Mouse (Mus musculus): Measurements from ENCODE around the gene Tspan4. TPM values are rescaled to one million over a fixed set of nuclear protein-coding genes. Genes with fewer than 3 reads are reported as not detected.
A peak's percentile ranks its signal among the peaks of the same experiment; 100 is the strongest.

The Tspan4 gene
- total and polyA plus RNA-seq, 2 experiments, result 66.9 to 135 TPM

DNA sequence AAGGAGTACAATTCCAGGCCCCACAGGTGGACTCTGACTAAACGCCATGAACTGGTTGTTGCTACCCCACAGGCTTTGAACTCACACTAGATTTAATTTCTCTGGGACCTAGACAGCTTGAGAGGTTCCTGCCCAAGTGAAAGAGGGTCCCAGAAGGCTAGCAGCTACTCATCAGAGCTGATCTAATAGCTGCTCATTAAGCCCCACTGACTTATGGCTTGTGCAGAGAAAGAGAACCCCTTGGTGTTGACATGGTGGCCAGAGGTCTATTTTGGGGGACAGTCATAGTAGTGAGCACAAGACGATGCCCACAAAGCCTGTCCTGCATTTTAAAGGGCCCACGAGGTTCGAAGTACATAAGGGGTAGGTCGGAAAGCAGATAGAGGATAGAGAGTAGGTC, 880 bp upstream of the Tspan4 start:
- Histone ChIP-seq H3K4me1 (ENCODE audit: control insufficient read depth, insufficient read depth, low read length) (peaks cover 25% of the 10 kb centered on the region), H3K27me3 (ENCODE audit: control insufficient read depth, insufficient read depth, low read length) (no peaks in the 10 kb centered on the region), H3K36me3 (ENCODE audit: control insufficient read depth, insufficient read depth, low read length) (peaks cover 8% of the 10 kb centered on the region; the same call in 1 of the 2 replicates), H3K79me2 (ENCODE audit: control insufficient read depth, insufficient read depth, low read length) (peaks cover 27% of the 10 kb centered on the region; the same call in 1 of the 2 replicates), H3K27ac (replicated peaks; ENCODE audit: insufficient read depth, low read depth, low read length) (no peak overlapping the region), H3K4me3 (ENCODE audit: insufficient read depth, low read depth, low read length) (peak overlapping the region; percentile 83), H3K9ac (ENCODE audit: low read depth, low read length) (peak overlapping the region; percentile 80)
- TF ChIP-seq POLR2A (IDR thresholded peaks at IDR 0.05; ENCODE audit: extremely low read depth, insufficient read depth, low read length) (no peak), CTCF (IDR thresholded peaks at IDR 0.05; ENCODE audit: low read depth, low read length) (no peak)
- no peak for DNase-seq (ENCODE audit: extremely low read depth, low read depth, low spot score)
- 6% methylated on average over 5 of the region's 5 CpGs for WGBS

DNA sequence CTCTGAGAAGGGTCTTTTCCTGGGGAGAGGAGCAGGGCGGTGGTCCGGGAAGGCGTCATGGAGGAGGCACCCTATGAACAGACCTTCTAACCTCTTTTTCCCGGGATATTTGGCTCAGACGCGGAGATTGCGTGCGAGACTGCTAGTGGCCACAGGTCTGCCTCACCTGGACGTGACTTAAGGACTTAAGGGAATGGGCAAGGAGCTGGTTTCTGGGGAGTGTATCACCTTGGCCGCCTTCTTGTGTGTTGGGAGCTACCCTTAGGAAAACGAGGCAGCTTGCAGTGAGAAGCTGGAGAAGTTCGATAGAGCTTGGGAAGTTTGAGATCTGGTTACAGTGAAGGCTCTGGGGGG, 742 bp downstream of the Tspan4 start:
- peak overlapping the region; percentile 92 for H3K9ac ChIP-seq (ENCODE audit: low read depth, low read length)
- H3K79me2 ChIP-seq (ENCODE audit: control insufficient read depth, insufficient read depth, low read length), result peaks cover 21% of the 10 kb centered on the region; the same call in 1 of the 2 replicates
- WGBS, result under 1% methylated on average over 12 of the region's 12 CpGs
- H3K4me1 ChIP-seq (ENCODE audit: control insufficient read depth, insufficient read depth, low read length), result peaks cover 22% of the 10 kb centered on the region
- TF ChIP-seq POLR2A (IDR thresholded peaks at IDR 0.05; ENCODE audit: extremely low read depth, insufficient read depth, low read length) (no peak), CTCF (IDR thresholded peaks at IDR 0.05; ENCODE audit: low read depth, low read length) (no peak)
- peak overlapping the region; percentile 92 for H3K27ac ChIP-seq (replicated peaks; ENCODE audit: insufficient read depth, low read depth, low read length)
- peak; percentile 45 for DNase-seq (ENCODE audit: extremely low read depth, low read depth, low spot score)
- H3K27me3 ChIP-seq (ENCODE audit: control insufficient read depth, insufficient read depth, low read length), result no peaks in the 10 kb centered on the region
- peaks cover 6% of the 10 kb centered on the region; the same call in 1 of the 2 replicates for H3K36me3 ChIP-seq (ENCODE audit: control insufficient read depth, insufficient read depth, low read length)
- H3K4me3 ChIP-seq (ENCODE audit: insufficient read depth, low read depth, low read length), result peak overlapping the region; percentile 83

DNA sequence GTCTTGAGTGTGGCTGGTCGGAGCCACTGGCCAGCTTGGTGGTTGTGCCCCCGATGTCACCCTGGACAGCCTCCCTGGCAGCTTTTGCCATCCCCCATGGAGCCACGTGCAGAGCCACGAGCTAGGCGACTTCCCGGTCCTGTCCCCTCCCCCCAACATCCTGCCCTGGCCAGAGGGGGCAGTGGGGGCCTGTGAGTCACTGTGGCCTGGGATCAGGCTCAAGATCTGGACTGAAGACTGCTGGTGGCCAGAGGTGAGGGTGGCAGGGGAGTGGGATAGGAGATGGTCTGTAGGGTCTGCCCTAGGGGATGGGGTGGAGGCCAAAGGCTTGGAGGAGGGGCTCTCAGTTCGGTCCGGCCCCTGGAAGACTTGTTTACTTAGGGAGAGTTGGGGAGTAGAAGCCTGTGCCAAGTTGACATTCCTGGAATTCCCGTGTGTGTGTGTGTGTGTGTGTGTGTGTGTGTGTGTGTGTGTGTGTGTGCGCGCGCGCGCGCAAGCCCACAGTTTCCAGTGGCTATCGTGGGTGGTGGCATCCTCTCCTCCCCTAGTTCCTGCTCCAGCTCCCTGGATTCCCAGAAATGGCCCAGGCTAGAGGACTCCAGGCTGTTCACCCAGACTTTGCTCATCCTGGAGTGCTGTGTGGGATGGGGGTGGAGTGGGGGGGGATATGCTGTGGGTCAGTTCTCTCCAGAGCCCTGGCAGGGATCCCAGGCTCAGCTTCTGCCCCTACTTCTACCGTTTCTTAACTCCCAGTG, 1.4 kb downstream of the Tspan4 start:
- Histone ChIP-seq H3K9ac (ENCODE audit: low read depth, low read length) (peak overlapping the region; percentile 92), H3K27me3 (ENCODE audit: control insufficient read depth, insufficient read depth, low read length) (no peaks in the 10 kb centered on the region), H3K4me1 (ENCODE audit: control insufficient read depth, insufficient read depth, low read length) (peaks cover 28% of the 10 kb centered on the region), H3K36me3 (ENCODE audit: control insufficient read depth, insufficient read depth, low read length) (peaks cover 4% of the 10 kb centered on the region; the same call in 1 of the 2 replicates), H3K79me2 (ENCODE audit: control insufficient read depth, insufficient read depth, low read length) (peaks cover 26% of the 10 kb centered on the region; the same call in 1 of the 2 replicates), H3K27ac (replicated peaks; ENCODE audit: insufficient read depth, low read depth, low read length) (peak overlapping the region; percentile 92), H3K4me3 (ENCODE audit: insufficient read depth, low read depth, low read length) (peak overlapping the region; percentile 83)
- peak; percentile 91 for DNase-seq (ENCODE audit: extremely low read depth, low read depth, low spot score)
- TF ChIP-seq CTCF (IDR thresholded peaks at IDR 0.05; ENCODE audit: low read depth, low read length) (peak; percentile 24; the same call in 1 of the 2 replicates), POLR2A (IDR thresholded peaks at IDR 0.05; ENCODE audit: extremely low read depth, insufficient read depth, low read length) (peak; percentile 62)
- WGBS, result 0% methylated on average over 17 of the region's 17 CpGs

DNA sequence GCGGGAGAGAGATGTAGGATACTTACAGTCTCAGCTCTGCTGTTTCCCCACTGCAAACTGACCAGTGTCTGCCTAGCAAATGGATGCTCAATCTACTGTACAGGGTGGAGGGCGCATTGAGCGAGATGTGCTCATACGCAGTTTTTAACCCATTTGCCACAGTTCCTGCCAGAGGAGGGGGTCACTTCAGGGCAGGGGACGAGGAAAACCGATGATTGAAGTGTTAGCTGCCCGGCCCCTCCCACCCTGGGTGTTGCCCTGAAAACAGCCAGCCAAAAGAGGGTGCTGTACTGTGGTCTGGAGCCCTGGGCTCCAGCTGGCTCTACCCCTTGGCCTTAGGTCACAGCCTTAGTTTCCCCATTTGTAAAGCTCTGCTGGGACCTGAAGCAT, 1.9 kb downstream of the Tspan4 start:
- Histone ChIP-seq H3K27ac (replicated peaks; ENCODE audit: insufficient read depth, low read depth, low read length) (peak overlapping the region; percentile 92), H3K36me3 (ENCODE audit: control insufficient read depth, insufficient read depth, low read length) (peaks cover 3% of the 10 kb centered on the region; the same call in 1 of the 2 replicates), H3K27me3 (ENCODE audit: control insufficient read depth, insufficient read depth, low read length) (no peaks in the 10 kb centered on the region), H3K79me2 (ENCODE audit: control insufficient read depth, insufficient read depth, low read length) (peaks cover 30% of the 10 kb centered on the region), H3K4me1 (ENCODE audit: control insufficient read depth, insufficient read depth, low read length) (peaks cover 31% of the 10 kb centered on the region), H3K4me3 (ENCODE audit: insufficient read depth, low read depth, low read length) (peak overlapping the region; percentile 83), H3K9ac (ENCODE audit: low read depth, low read length) (peak overlapping the region; percentile 39)
- TF ChIP-seq POLR2A (IDR thresholded peaks at IDR 0.05; ENCODE audit: extremely low read depth, insufficient read depth, low read length), result no peak
- TF ChIP-seq CTCF (IDR thresholded peaks at IDR 0.05; ENCODE audit: low read depth, low read length), result no peak
- WGBS, result under 1% methylated on average over 7 of the region's 7 CpGs
- no peak for DNase-seq (ENCODE audit: extremely low read depth, low read depth, low spot score)

DNA sequence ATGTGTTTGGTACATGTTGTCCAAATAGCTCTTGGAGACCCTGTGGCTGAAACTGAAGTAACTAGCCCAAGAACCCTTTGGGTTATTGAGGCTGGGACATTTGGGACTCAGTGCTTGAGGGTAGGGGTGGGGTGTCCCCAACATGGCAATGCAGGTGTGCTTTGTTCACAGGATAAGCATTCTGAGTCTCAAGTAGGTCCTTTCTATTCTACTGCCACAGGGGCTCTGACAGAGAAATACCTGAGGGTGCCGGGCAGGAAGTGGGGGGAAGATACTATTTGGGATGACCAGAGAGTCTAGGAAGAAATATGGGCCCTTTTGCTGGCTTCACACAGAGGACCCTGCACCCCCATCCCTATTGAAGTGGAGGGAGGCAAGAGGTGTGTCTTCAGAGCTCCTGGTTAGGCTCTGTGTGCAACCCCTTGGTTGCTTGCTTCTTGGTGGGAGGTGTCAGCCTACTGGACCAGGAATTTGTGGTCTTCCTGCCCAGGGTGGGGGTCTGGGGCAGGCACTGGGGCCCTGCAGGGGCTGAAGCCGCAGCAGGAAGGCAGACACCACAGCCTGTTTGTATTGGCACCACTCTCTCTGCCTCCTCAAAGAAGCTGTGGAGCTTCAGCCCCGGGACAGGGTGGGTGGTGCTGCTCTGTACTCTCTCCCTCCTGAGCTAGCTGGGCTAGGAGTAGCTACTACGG, 2.7 kb downstream of the Tspan4 start:
- H3K4me1 ChIP-seq (ENCODE audit: control insufficient read depth, insufficient read depth, low read length), result peaks cover 31% of the 10 kb centered on the region

More for the DNA sequence above, 2.7 kb downstream of the Tspan4 start:
- no peak for TF ChIP-seq CTCF (IDR thresholded peaks at IDR 0.05; ENCODE audit: low read depth, low read length)
- TF ChIP-seq POLR2A (IDR thresholded peaks at IDR 0.05; ENCODE audit: extremely low read depth, insufficient read depth, low read length), result no peak
- Histone ChIP-seq H3K4me3 (ENCODE audit: insufficient read depth, low read depth, low read length) (no peak overlapping the region), H3K9ac (ENCODE audit: low read depth, low read length) (peak overlapping the region; percentile 39), H3K27ac (replicated peaks; ENCODE audit: insufficient read depth, low read depth, low read length) (peak overlapping the region; percentile 92), H3K79me2 (ENCODE audit: control insufficient read depth, insufficient read depth, low read length) (peaks cover 37% of the 10 kb centered on the region), H3K27me3 (ENCODE audit: control insufficient read depth, insufficient read depth, low read length) (no peaks in the 10 kb centered on the region), H3K36me3 (ENCODE audit: control insufficient read depth, insufficient read depth, low read length) (no peaks in the 10 kb centered on the region)
- WGBS, result 30% methylated on average over 4 of the region's 4 CpGs
- DNase-seq (ENCODE audit: extremely low read depth, low read depth, low spot score), result no peak

Data from liver, adult 2 months (tissue).